Mouse (Mus musculus): ENCODE measurements at regions not wholly inside any gene's neighbourhood (a gene's known extent, or its start where the extent isn't known, plus 50 kb on each side); places are given as distances from the start of the nearest gene placed in this dataset.

- DNase-seq (ENCODE audit: low spot score) = no peak
These were observed 208.9 kb upstream of the Meis1 start for GRCm38 (mm10) chr11:19227716-19228115.

- no peak for DNase-seq (ENCODE audit: low spot score)
These were observed 227.8 kb upstream of the Meis1 start for GRCm38 (mm10) chr11:19246390-19247114.

GRCm38 (mm10) chr11:19253605-19254004 lies 234.8 kb upstream of the Meis1 start:
- no peak for DNase-seq (ENCODE audit: low spot score)

GRCm38 (mm10) chr11:19254183-19254582 lies 235.4 kb upstream of the Meis1 start:
- DNase-seq (ENCODE audit: low spot score) = no peak

GRCm38 (mm10) chr11:19257549-19257948 lies 238.8 kb upstream of the Meis1 start:
- no peak for DNase-seq (ENCODE audit: low spot score)

- no peak for DNase-seq (ENCODE audit: low spot score)
These were observed 244.0 kb upstream of the Meis1 start for GRCm38 (mm10) chr11:19262832-19263231.

GRCm38 (mm10) chr11:19264798-19265671 lies 246.2 kb upstream of the Meis1 start:
- DNase-seq (ENCODE audit: low spot score) = no peak

- no peak for DNase-seq (ENCODE audit: low spot score)
These were observed 246.8 kb upstream of the Meis1 start for GRCm38 (mm10) chr11:19265672-19265972.

- DNase-seq (ENCODE audit: low spot score) = no peak
These were observed 272.2 kb upstream of the Meis1 start for GRCm38 (mm10) chr11:19290971-19291370.

GRCm38 (mm10) chr11:19299411-19299810 lies 280.6 kb upstream of the Meis1 start:
- no peak for DNase-seq (ENCODE audit: low spot score)

- DNase-seq (ENCODE audit: low spot score) = no peak
These were observed 287.9 kb upstream of the Meis1 start for GRCm38 (mm10) chr11:19306687-19307086.

- no peak for DNase-seq (ENCODE audit: low spot score)
These were observed 312.0 kb upstream of the Meis1 start for GRCm38 (mm10) chr11:19330685-19331239.

GRCm38 (mm10) chr11:19332274-19332673 lies 313.5 kb upstream of the Meis1 start:
- DNase-seq (ENCODE audit: low spot score) = no peak

- DNase-seq (ENCODE audit: low spot score) = no peak
These were observed 313.9 kb upstream of the Meis1 start for GRCm38 (mm10) chr11:19332727-19333126.

- no peak for DNase-seq (ENCODE audit: low spot score)
These were observed 315.2 kb upstream of the Meis1 start for GRCm38 (mm10) chr11:19333908-19334487.

- DNase-seq (ENCODE audit: low spot score) = no peak
These were observed 316.6 kb upstream of the Meis1 start for GRCm38 (mm10) chr11:19335384-19335783.

- DNase-seq (ENCODE audit: low spot score) = no peak
These were observed 321.0 kb upstream of the Meis1 start for GRCm38 (mm10) chr11:19339721-19340317.

GRCm38 (mm10) chr11:19340889-19341288 lies 322.1 kb upstream of the Meis1 start:
- DNase-seq (ENCODE audit: low spot score) = no peak

GRCm38 (mm10) chr11:19341379-19341778 lies 322.6 kb upstream of the Meis1 start:
- no peak for DNase-seq (ENCODE audit: low spot score)

- no peak for DNase-seq (ENCODE audit: low spot score)
These were observed 324.0 kb upstream of the Meis1 start for GRCm38 (mm10) chr11:19342803-19343202.

- DNase-seq (ENCODE audit: low spot score) = no peak
These were observed 327.6 kb upstream of the Meis1 start for GRCm38 (mm10) chr11:19346276-19346826.

Data from gastrocnemius, adult 18-20 months (tissue).